Mouse (Mus musculus) gastrocnemius, adult 18-20 months (tissue): ENCODE data around the gene Aqr. TPM values are rescaled to one million over a fixed set of nuclear protein-coding genes. Genes with fewer than 3 reads are reported as not detected.

Experiments used
- DNase-seq: peaks from one replicate; pipeline ENCODE4 v3.0.0; 2021; ENCODE audit warnings: low spot score
- microRNA-seq: library from miRNA; unstranded; fragments of <30 nt; microRNA quantifications from one replicate; pipeline ENCODE4 v1.2.0, GENCODE M21; 2021
- total RNA-seq, 2 experiments: library from RNA; stranded (reverse); gene quantifications; 2 replicates each; pipeline ENCODE4 v1.2.3; 2021

Aqr gene
- total RNA-seq, 2 experiments from 2014 or later = 11.8 to 12.0 TPM

GRCm38 (mm10) chr2:114066226-114066625 is 120.6 kb downstream of the Aqr start:
- DNase-seq = no peak

GRCm38 (mm10) chr2:114064004-114064403 is 122.8 kb downstream of the Aqr start:
- no peak for DNase-seq

- no peak for DNase-seq
These were observed 126.7 kb downstream of the Aqr start for GRCm38 (mm10) chr2:114060071-114060591.

- DNase-seq = no peak
These were observed 127.2 kb downstream of the Aqr start for GRCm38 (mm10) chr2:114059608-114060007.

GRCm38 (mm10) chr2:114058226-114058796 is 128.5 kb downstream of the Aqr start:
- DNase-seq = peak; percentile 23

- peak; percentile 64 for DNase-seq
These were observed 129.4 kb downstream of the Aqr start for GRCm38 (mm10) chr2:114057303-114057853.

- no peak for DNase-seq
These were observed 132.7 kb downstream of the Aqr start for GRCm38 (mm10) chr2:114054129-114054528.

GRCm38 (mm10) chr2:114052696-114053598 is 133.9 kb downstream of the Aqr start, which contains the start of gene Actc1:
TSS of gene Actc1 (minus strand) at chr2:114053548.
- DNase-seq = no peak

GRCm38 (mm10) chr2:114051871-114052241 is 135.0 kb downstream of the Aqr start:
- no peak for DNase-seq

Small RNA genes lying within 50 kb of the gene (microRNA-seq; reads per million reads assigned to microRNA genes)
- not detected for gene Mir7002

Other genes with a start within 250 kb of the Aqr start
- gene Gjd2, start 173.4 kb downstream of the Aqr start, total RNA-seq = not detected
- 10 to 100 TPM; 41.9 to 84.4 TPM for gene Actc1, start 133.5 kb downstream of the Aqr start, total RNA-seq
- gene Zfp770, start 14.4 kb upstream of the Aqr start, total RNA-seq = 10 to 100 TPM; 18.4 to 24.4 TPM